Mouse (Mus musculus): ENCODE measurements around the gene Myo9a. TPM values are rescaled to one million over a fixed set of nuclear protein-coding genes. Genes with fewer than 3 reads are reported as not detected.
A peak's percentile ranks its signal among the peaks of the same experiment; 100 is the strongest.
"Not testable (repeated sequence)": the region's sequence is repeated elsewhere in the genome, so short reads cannot be mapped to it uniquely, and the experiment has no call there.

Gene Myo9a
- total RNA-seq, 2 experiments from 2014 or later = 11.9 to 13.6 TPM

- no peak for DNase-seq (ENCODE audit: low spot score)
- intact Hi-C loops (cut with DNase I) = no loop called here
Measured at GRCm38 (mm10) chr9:59943826-59944225, 193.1 kb downstream of the Myo9a start.

GRCm38 (mm10) chr9:59945241-59945640 is 194.5 kb downstream of the Myo9a start:
- DNase-seq (ENCODE audit: low spot score) = no peak
- intact Hi-C loops (cut with DNase I) = no loop called here

- intact Hi-C loops (cut with DNase I) = no loop called here
- no peak for DNase-seq (ENCODE audit: low spot score)
Measured at GRCm38 (mm10) chr9:59947271-59947670, 196.6 kb downstream of the Myo9a start.

GRCm38 (mm10) chr9:59948226-59948625 is 197.5 kb downstream of the Myo9a start:
- no peak for DNase-seq (ENCODE audit: low spot score)
- intact Hi-C loops (cut with DNase I) = no loop called here

GRCm38 (mm10) chr9:59948691-59949250 is 198.1 kb downstream of the Myo9a start:
- DNase-seq (ENCODE audit: low spot score) = no peak
- intact Hi-C loops (cut with DNase I) = no loop called here

- intact Hi-C loops (cut with DNase I) = no loop called here
- DNase-seq (ENCODE audit: low spot score) = no peak
Measured at GRCm38 (mm10) chr9:59949511-59949910, 198.8 kb downstream of the Myo9a start.

GRCm38 (mm10) chr9:59949981-59950380 is 199.3 kb downstream of the Myo9a start:
- intact Hi-C loops (cut with DNase I) = no loop called here
- DNase-seq (ENCODE audit: low spot score) = no peak

- intact Hi-C loops (cut with DNase I) = no loop called here
- no peak for DNase-seq (ENCODE audit: low spot score)
Measured at GRCm38 (mm10) chr9:59951001-59951750, 200.5 kb downstream of the Myo9a start.

GRCm38 (mm10) chr9:59951943-59952342 is 201.2 kb downstream of the Myo9a start:
- no peak for DNase-seq (ENCODE audit: low spot score)
- intact Hi-C loops (cut with DNase I) = no loop called here

- intact Hi-C loops (cut with DNase I) = no loop called here
Measured at GRCm38 (mm10) chr9:59952515-59953070, 201.9 kb downstream of the Myo9a start.

GRCm38 (mm10) chr9:59953556-59953955 is 202.9 kb downstream of the Myo9a start:
- intact Hi-C loops (cut with DNase I) = no loop called here
- DNase-seq (ENCODE audit: low spot score) = no peak

More at GRCm38 (mm10) chr9:59952515-59953070, 201.9 kb downstream of the Myo9a start:
- no peak for DNase-seq (ENCODE audit: low spot score)

GRCm38 (mm10) chr9:59955199-59955598 is 204.5 kb downstream of the Myo9a start:
- intact Hi-C loops (cut with DNase I) = loop anchor here (5.0 kb wide), 1 partner anchor 233 kb away; no protein-coding TSS in a partner anchor
- no peak for DNase-seq (ENCODE audit: low spot score)

GRCm38 (mm10) chr9:59955692-59956091 is 205.0 kb downstream of the Myo9a start:
- intact Hi-C loops (cut with DNase I) = loop anchor here (5.0 kb wide), 1 partner anchor 233 kb away; no protein-coding TSS in a partner anchor
- no peak for DNase-seq (ENCODE audit: low spot score)

- intact Hi-C loops (cut with DNase I) = loop anchor here (5.0 kb wide), 1 partner anchor 234 kb away; no protein-coding TSS in a partner anchor
- no peak for DNase-seq (ENCODE audit: low spot score)
Measured at GRCm38 (mm10) chr9:59956496-59956895, 205.8 kb downstream of the Myo9a start.

- intact Hi-C loops (cut with DNase I) = loop anchor here (2.0 to 5.0 kb wide), 2 partner anchors 236 to 283 kb away; no protein-coding TSS in a partner anchor
Measured at GRCm38 (mm10) chr9:59958115-59958514, 207.4 kb downstream of the Myo9a start.

GRCm38 (mm10) chr9:59959276-59959675 is 208.6 kb downstream of the Myo9a start:
- DNase-seq (ENCODE audit: low spot score) = peak; percentile 45
- intact Hi-C loops (cut with DNase I) = loop anchor here (2.0 to 5.0 kb wide), 2 partner anchors 237 to 282 kb away; no protein-coding TSS in a partner anchor

More at GRCm38 (mm10) chr9:59958115-59958514, 207.4 kb downstream of the Myo9a start:
- not testable (repeated sequence) for DNase-seq (ENCODE audit: low spot score)

GRCm38 (mm10) chr9:59960559-59960958 is 209.9 kb downstream of the Myo9a start, which contains the start of gene Nr2e3:
Gene Nr2e3, minus strand, starts transcription at chr9:59960659.
- intact Hi-C loops (cut with DNase I) = no loop called here
- DNase-seq (ENCODE audit: low spot score) = no peak

- intact Hi-C loops (cut with DNase I) = no loop called here
- DNase-seq (ENCODE audit: low spot score) = no peak
Measured at GRCm38 (mm10) chr9:59961201-59961955, 210.7 kb downstream of the Myo9a start.

GRCm38 (mm10) chr9:59964367-59964766 is 213.7 kb downstream of the Myo9a start:
- DNase-seq (ENCODE audit: low spot score) = no peak
- intact Hi-C loops (cut with DNase I) = no loop called here

- DNase-seq (ENCODE audit: low spot score) = no peak
- intact Hi-C loops (cut with DNase I) = no loop called here
Measured at GRCm38 (mm10) chr9:59965046-59965445, 214.3 kb downstream of the Myo9a start.
